17 mouse cellular contexts compared by ENCODE assay signal in genomic region chr3:103624591-103625051, GRCm38 (mm10). TPM values are rescaled to one million over a fixed set of nuclear protein-coding genes. Genes with fewer than 3 reads are reported as not detected.
DNase-seq lines count a peak whose midpoint lies in the region; ATAC-seq and TF ChIP-seq lines count a peak whose summit lies in the region.
"Had no signal": no experiment of that assay in that cellular context is flagged by ENCODE, and none has a peak within 500 bp of the region (broad histone marks: within the 10 kb centered on the region; RNA-seq: fewer than 3 reads in every experiment).

No protein-coding gene starts in this region.

- peaks cover 5% of the 10 kb centered on the region; the same call in 1 of the 2 replicates for H3K4me1 ChIP-seq in forebrain, postnatal 0 days (ENCODE audit: insufficient read depth)
- H3K4me1 ChIP-seq in forebrain, embryonic 12.5 days = peaks cover 4% of the 10 kb centered on the region; the same call in 1 of the 2 replicates
- peaks cover 20% of the 10 kb centered on the region for H3K4me1 ChIP-seq in lung, embryonic 15.5 days
- H3K4me1 ChIP-seq in lung, adult 2 months (ENCODE audit: control insufficient read depth, insufficient read depth, low read length) = no peaks in the 10 kb centered on the region; the same call in 1 of the 2 replicates
- H3K4me1 ChIP-seq in intestine, postnatal 0 days (replicated peaks; ENCODE audit: control insufficient read depth, insufficient read depth, low read length) = no peaks in the 10 kb centered on the region
- H3K4me1 ChIP-seq: embryonic facial prominence, embryonic 12.5 days had no signal

- H3K9me3 ChIP-seq in forebrain, postnatal 0 days (ENCODE audit: low read length) = no peaks in the 10 kb centered on the region
- no peaks in the 10 kb centered on the region for H3K9me3 ChIP-seq in forebrain, embryonic 12.5 days
- H3K9me3 ChIP-seq in lung, embryonic 15.5 days = no peaks in the 10 kb centered on the region
- H3K9me3 ChIP-seq in intestine, postnatal 0 days (ENCODE audit: control insufficient read depth) = no peaks in the 10 kb centered on the region
- H3K9me3 ChIP-seq: embryonic facial prominence, embryonic 12.5 days; neural tube, embryonic 12.5 days; stomach, embryonic 15.5 days had no signal

- WGBS in forebrain, postnatal 0 days = 21% methylated on average over 5 of the region's 5 CpGs
- 58% methylated on average over 5 of the region's 5 CpGs for WGBS in forebrain, embryonic 12.5 days
- WGBS in lung, embryonic 15.5 days = 20% methylated on average over 5 of the region's 5 CpGs
- 24% methylated on average over 5 of the region's 5 CpGs for WGBS in lung, adult 2 months
- 56% methylated on average over 5 of the region's 5 CpGs for WGBS in intestine, postnatal 0 days

- peak; percentile 35 for DNase-seq in forebrain, postnatal 0 days
- no peak for DNase-seq in lung, adult 2 months
- DNase-seq in cerebellum, adult 9-10 months = peak; percentile 76
- peak; percentile 35 for DNase-seq in lung, postnatal 14 days
- no peak for DNase-seq in gastrocnemius, adult 18-20 months (ENCODE audit: low spot score)

- no peak overlapping the region for H3K27ac ChIP-seq in forebrain, postnatal 0 days (ENCODE audit: low read depth, low read length)
- H3K27ac ChIP-seq in forebrain, embryonic 12.5 days = no peak overlapping the region
- peak overlapping the region; percentile 36; the same call in 1 of the 2 replicates for H3K27ac ChIP-seq in lung, embryonic 15.5 days
- H3K27ac ChIP-seq in intestine, postnatal 0 days (ENCODE audit: low read depth, low read length) = no peak overlapping the region
- H3K27ac ChIP-seq: embryonic facial prominence, embryonic 12.5 days; left cerebral cortex, adult 2 months; neural tube, embryonic 12.5 days; stomach, embryonic 15.5 days had no signal

- no peaks in the 10 kb centered on the region for H3K27me3 ChIP-seq in forebrain, postnatal 0 days (ENCODE audit: insufficient read depth, low read length)
- H3K27me3 ChIP-seq in forebrain, embryonic 12.5 days = no peaks in the 10 kb centered on the region
- no peaks in the 10 kb centered on the region for H3K27me3 ChIP-seq in lung, embryonic 15.5 days
- H3K27me3 ChIP-seq in intestine, postnatal 0 days (replicated peaks; ENCODE audit: control insufficient read depth, insufficient read depth, low read length) = no peaks in the 10 kb centered on the region
- H3K27me3 ChIP-seq: embryonic facial prominence, embryonic 12.5 days; heart, embryonic 12.5 days; neural tube, embryonic 12.5 days; stomach, embryonic 15.5 days had no signal

- no peak for TF ChIP-seq POLR2A in lung, adult 2 months (IDR thresholded peaks at IDR 0.05; ENCODE audit: borderline replicate concordance, extremely low read depth, low read depth, low read length)

- H3K4me2 ChIP-seq in forebrain, postnatal 0 days (ENCODE audit: low read depth) = no peak overlapping the region
- H3K4me2 ChIP-seq in forebrain, embryonic 12.5 days = no peak overlapping the region
- H3K4me2 ChIP-seq in lung, embryonic 15.5 days = no peak overlapping the region
- H3K4me2 ChIP-seq in intestine, postnatal 0 days (replicated peaks; ENCODE audit: low read depth) = no peak overlapping the region
- H3K4me2 ChIP-seq: embryonic facial prominence, embryonic 12.5 days; heart, embryonic 12.5 days; liver, embryonic 11.5 days; neural tube, embryonic 12.5 days; stomach, embryonic 15.5 days had no signal

- no peaks in the 10 kb centered on the region; the same call in 1 of the 2 replicates for H3K36me3 ChIP-seq in forebrain, postnatal 0 days (ENCODE audit: insufficient read depth)
- H3K36me3 ChIP-seq in forebrain, embryonic 12.5 days (replicated peaks) = no peaks in the 10 kb centered on the region
- H3K36me3 ChIP-seq in lung, embryonic 15.5 days = no peaks in the 10 kb centered on the region
- no peaks in the 10 kb centered on the region for H3K36me3 ChIP-seq in intestine, postnatal 0 days (ENCODE audit: control insufficient read depth, insufficient read depth)
- H3K36me3 ChIP-seq: embryonic facial prominence, embryonic 12.5 days; heart, embryonic 12.5 days; neural tube, embryonic 12.5 days; stomach, embryonic 15.5 days had no signal

- no peak for TF ChIP-seq CTCF in forebrain, postnatal 0 days (IDR thresholded peaks at IDR 0.05; ENCODE audit: low read depth)
- TF ChIP-seq CTCF in lung, adult 2 months (IDR thresholded peaks at IDR 0.05; ENCODE audit: insufficient read depth, low read length) = no peak
- TF ChIP-seq CTCF in intestine, postnatal 0 days (IDR thresholded peaks at IDR 0.05; ENCODE audit: low read depth) = no peak

- peak; percentile 20; the same call in 1 of the 2 replicates for ATAC-seq in forebrain, postnatal 0 days
- ATAC-seq in forebrain, embryonic 12.5 days (ENCODE audit: low FRiP score) = no peak
- ATAC-seq in lung, embryonic 15.5 days (ENCODE audit: borderline replicate concordance, extremely low read depth, low FRiP score, low TSS enrichment) = peak; percentile 44; the same call in 1 of the 2 replicates
- ATAC-seq in intestine, postnatal 0 days = no peak
- ATAC-seq: activated CD4-positive, CD25-positive, alpha-beta regulatory T cell, adult 4 months had no signal

- H3K4me3 ChIP-seq in forebrain, postnatal 0 days (ENCODE audit: low read depth, low read length) = no peak overlapping the region
- H3K4me3 ChIP-seq in forebrain, embryonic 12.5 days (replicated peaks) = no peak overlapping the region
- H3K4me3 ChIP-seq in lung, embryonic 15.5 days = no peak overlapping the region
- H3K4me3 ChIP-seq in lung, adult 2 months (replicated peaks; ENCODE audit: extremely low read depth, low read depth, low read length) = no peak overlapping the region
- H3K4me3 ChIP-seq in intestine, postnatal 0 days (ENCODE audit: low read depth, low read length) = no peak overlapping the region
- H3K4me3 ChIP-seq: embryonic facial prominence, embryonic 12.5 days; heart, embryonic 12.5 days; left cerebral cortex, adult 2 months; neural tube, embryonic 12.5 days; stomach, embryonic 15.5 days had no signal

- H3K9ac ChIP-seq in forebrain, postnatal 0 days = no peak overlapping the region
- no peak overlapping the region for H3K9ac ChIP-seq in forebrain, embryonic 12.5 days
- no peak overlapping the region for H3K9ac ChIP-seq in lung, embryonic 15.5 days
- no peak overlapping the region for H3K9ac ChIP-seq in intestine, postnatal 0 days (ENCODE audit: low read depth, low read length)
- H3K9ac ChIP-seq: embryonic facial prominence, embryonic 12.5 days; heart, embryonic 12.5 days; neural tube, embryonic 12.5 days; stomach, embryonic 15.5 days had no signal

RNA-seq across cellular contexts. Expression of gene Atg4a-ps, which starts 21.2 kb away (rescaled TPM):
- 0.29 TPM in 1 of 2 replicates, not detected in the other for total RNA-seq in forebrain, postnatal 0 days (2014; rRNA removed)
- polyA plus RNA-seq in forebrain, postnatal 0 days (2015; fragmentation: Nextera tagmentation; extraction: Ambion mirVana) = 0.09 and 0.33 TPM in 2 replicates
- 0.17 TPM in 1 of 2 replicates, not detected in the other for polyA plus RNA-seq in forebrain, embryonic 12.5 days (2016; fragmentation: Nextera tagmentation; extraction: Ambion mirVana)
- polyA plus RNA-seq in lung, embryonic 15.5 days (2015; fragmentation: Nextera tagmentation; extraction: Ambion mirVana) = 0.14 and 0.18 TPM in 2 replicates
- polyA plus RNA-seq in lung, adult 2 months (2012; rRNA removed) = not detected in 2 replicates
- 1 to 10 TPM in 1 of 2 experiments, under 1 TPM in 1; 0.26 to 4.5 TPM for total RNA-seq in gastrocnemius, adult 18-20 months (2021)
- polyA plus RNA-seq in intestine, postnatal 0 days (2015; fragmentation: Nextera tagmentation; extraction: Ambion mirVana) = 0.26 and 0.31 TPM in 2 replicates
- polyA plus RNA-seq: heart, embryonic 12.5 days; neural tube, embryonic 12.5 days had no signal

RNA-seq across cellular contexts. Expression of gene Syt6, which starts 49.6 kb away (rescaled TPM):
- 43.3 and 44.2 TPM in 2 replicates for total RNA-seq in forebrain, postnatal 0 days (2014; rRNA removed)
- 21.0 and 22.2 TPM in 2 replicates for polyA plus RNA-seq in forebrain, postnatal 0 days (2015; fragmentation: Nextera tagmentation; extraction: Ambion mirVana)
- 4.8 and 5.1 TPM in 2 replicates for polyA plus RNA-seq in forebrain, embryonic 12.5 days (2016; fragmentation: Nextera tagmentation; extraction: Ambion mirVana)
- polyA plus RNA-seq in lung, embryonic 15.5 days (2015; fragmentation: Nextera tagmentation; extraction: Ambion mirVana) = 0.51 and 0.59 TPM in 2 replicates
- polyA plus RNA-seq in lung, adult 2 months (2012; rRNA removed) = 0.63 and 1.1 TPM in 2 replicates
- not detected for total RNA-seq in gastrocnemius, adult 18-20 months (2021)
- polyA plus RNA-seq in intestine, postnatal 0 days (2015; fragmentation: Nextera tagmentation; extraction: Ambion mirVana) = 0.56 and 0.60 TPM in 2 replicates
- total RNA-seq: megakaryocyte-erythroid progenitor cell, adult 5-6 weeks had no signal
- polyA plus RNA-seq: activated CD4-positive, CD25-positive, alpha-beta regulatory T cell, adult 4 months; C2C12 had no signal

Comparison
In these comparisons a context has a peak if more than half of its experiments do, and no peak if none do; other contexts are left out.
1. ATAC-seq: peak in forebrain, postnatal 0 days (single experiment) and lung, embryonic 15.5 days (single experiment); none in forebrain, embryonic 12.5 days (single experiment) and intestine, postnatal 0 days (single experiment).
2. DNase-seq: peak in forebrain, postnatal 0 days (single experiment), cerebellum, adult 9-10 months (single experiment) and lung, postnatal 14 days (single experiment); none in lung, adult 2 months (single experiment) and gastrocnemius, adult 18-20 months (single experiment).